Mouse (Mus musculus): ENCODE data around the gene Vti1a. TPM values are rescaled to one million over a fixed set of nuclear protein-coding genes. Genes with fewer than 3 reads are reported as not detected.

The Vti1a gene
- polyA plus RNA-seq, 1 experiment from 2014 or later = 33.4 TPM

- Histone ChIP-seq H3K27me3 (peaks cover 15% of the 10 kb centered on the region; the same call in 1 of the 2 replicates), H3K4me1 (replicated peaks) (peaks cover 67% of the 10 kb centered on the region), H3K9me3 (no peaks in the 10 kb centered on the region), H3K4me3 (replicated peaks) (no peak overlapping the region), H3K4me2 (no peak overlapping the region), H3K36me3 (no peaks in the 10 kb centered on the region), H3K27ac (no peak overlapping the region), H3K9ac (replicated peaks) (no peak overlapping the region)
- 27% methylated on average over 16 of the region's 16 CpGs for WGBS
- no peak for ATAC-seq (ENCODE audit: insufficient number of reproducible peaks, insufficient read depth, low FRiP score, low TSS enrichment, low read depth)
These were observed 273.1 kb downstream of the Vti1a start for GRCm38 (mm10) chr19:55588948-55589896.

- 21% methylated on average over 26 of the region's 26 CpGs for WGBS
- H3K4me3 ChIP-seq (replicated peaks) = no peak overlapping the region
- H3K27me3 ChIP-seq = peaks cover 16% of the 10 kb centered on the region; the same call in 1 of the 2 replicates
- no peaks in the 10 kb centered on the region for H3K9me3 ChIP-seq
- H3K36me3 ChIP-seq = no peaks in the 10 kb centered on the region
- ATAC-seq (ENCODE audit: insufficient number of reproducible peaks, insufficient read depth, low FRiP score, low TSS enrichment, low read depth) = peak; percentile 39
- no peak overlapping the region for H3K9ac ChIP-seq (replicated peaks)
- H3K4me1 ChIP-seq (replicated peaks) = peaks cover 80% of the 10 kb centered on the region
- H3K4me2 ChIP-seq = peak overlapping the region; percentile 33
- H3K27ac ChIP-seq = peak overlapping the region; percentile 88
These were observed 277.0 kb downstream of the Vti1a start for GRCm38 (mm10) chr19:55592876-55593691.

- ATAC-seq (ENCODE audit: insufficient number of reproducible peaks, insufficient read depth, low FRiP score, low TSS enrichment, low read depth) = no peak
- Histone ChIP-seq H3K9me3 (no peaks in the 10 kb centered on the region), H3K4me1 (replicated peaks) (peaks cover 81% of the 10 kb centered on the region), H3K4me3 (replicated peaks) (no peak overlapping the region), H3K4me2 (peak overlapping the region; percentile 33), H3K9ac (replicated peaks) (no peak overlapping the region), H3K27me3 (peaks cover 16% of the 10 kb centered on the region; the same call in 1 of the 2 replicates), H3K27ac (peak overlapping the region; percentile 88), H3K36me3 (no peaks in the 10 kb centered on the region)
- 72% methylated on average over 16 of the region's 16 CpGs for WGBS
These were observed 277.8 kb downstream of the Vti1a start for GRCm38 (mm10) chr19:55593729-55594444.

GRCm38 (mm10) chr19:55594451-55594850 lies 278.4 kb downstream of the Vti1a start:
- H3K4me1 ChIP-seq (replicated peaks) = peaks cover 81% of the 10 kb centered on the region
- no peaks in the 10 kb centered on the region for H3K9me3 ChIP-seq
- 94% methylated on average over 3 of the region's 3 CpGs for WGBS
- no peak for ATAC-seq (ENCODE audit: insufficient number of reproducible peaks, insufficient read depth, low FRiP score, low TSS enrichment, low read depth)
- H3K4me3 ChIP-seq (replicated peaks) = no peak overlapping the region
- peaks cover 13% of the 10 kb centered on the region; the same call in 1 of the 2 replicates for H3K27me3 ChIP-seq
- no peak overlapping the region for H3K9ac ChIP-seq (replicated peaks)
- no peaks in the 10 kb centered on the region for H3K36me3 ChIP-seq
- H3K4me2 ChIP-seq = no peak overlapping the region
- no peak overlapping the region for H3K27ac ChIP-seq

GRCm38 (mm10) chr19:55595945-55596649 lies 280.0 kb downstream of the Vti1a start:
- H3K4me1 ChIP-seq (replicated peaks) = peaks cover 88% of the 10 kb centered on the region
- no peaks in the 10 kb centered on the region for H3K9me3 ChIP-seq
- no peak overlapping the region for H3K9ac ChIP-seq (replicated peaks)
- H3K36me3 ChIP-seq = no peaks in the 10 kb centered on the region
- H3K27ac ChIP-seq = peak overlapping the region; percentile 96; the same call in 1 of the 2 replicates
- peak overlapping the region; percentile 19; the same call in 1 of the 2 replicates for H3K4me2 ChIP-seq
- no peak overlapping the region for H3K4me3 ChIP-seq (replicated peaks)
- no peak for ATAC-seq (ENCODE audit: insufficient number of reproducible peaks, insufficient read depth, low FRiP score, low TSS enrichment, low read depth)
- H3K27me3 ChIP-seq = peaks cover 9% of the 10 kb centered on the region; the same call in 1 of the 2 replicates
- WGBS = 46% methylated on average over 9 of the region's 9 CpGs

GRCm38 (mm10) chr19:55596804-55597203 lies 280.7 kb downstream of the Vti1a start:
- H3K36me3 ChIP-seq = no peaks in the 10 kb centered on the region
- peaks cover 9% of the 10 kb centered on the region; the same call in 1 of the 2 replicates for H3K27me3 ChIP-seq
- no peak overlapping the region for H3K9ac ChIP-seq (replicated peaks)
- H3K27ac ChIP-seq = peak overlapping the region; percentile 96
- no peaks in the 10 kb centered on the region for H3K9me3 ChIP-seq
- peaks cover 83% of the 10 kb centered on the region for H3K4me1 ChIP-seq (replicated peaks)
- 63% methylated on average over 6 of the region's 6 CpGs for WGBS
- H3K4me3 ChIP-seq (replicated peaks) = no peak overlapping the region
- no peak for ATAC-seq (ENCODE audit: insufficient number of reproducible peaks, insufficient read depth, low FRiP score, low TSS enrichment, low read depth)
- no peak overlapping the region for H3K4me2 ChIP-seq

- H3K9ac ChIP-seq (replicated peaks) = no peak overlapping the region
These were observed 281.2 kb downstream of the Vti1a start for GRCm38 (mm10) chr19:55597296-55597695.

GRCm38 (mm10) chr19:55597951-55598350 lies 281.9 kb downstream of the Vti1a start:
- Histone ChIP-seq H3K36me3 (no peaks in the 10 kb centered on the region), H3K4me1 (replicated peaks) (peaks cover 75% of the 10 kb centered on the region), H3K27ac (peak overlapping the region; percentile 96), H3K9ac (replicated peaks) (0 out of 2 replicates have a peak overlapping the region, but pooled peaks have one; percentile 18), H3K4me2 (no peak overlapping the region), H3K4me3 (replicated peaks) (no peak overlapping the region), H3K27me3 (peaks cover 9% of the 10 kb centered on the region; the same call in 1 of the 2 replicates), H3K9me3 (no peaks in the 10 kb centered on the region)
- no peak for ATAC-seq (ENCODE audit: insufficient number of reproducible peaks, insufficient read depth, low FRiP score, low TSS enrichment, low read depth)
- 43% methylated on average over 12 of the region's 12 CpGs for WGBS

More at GRCm38 (mm10) chr19:55597296-55597695, 281.2 kb downstream of the Vti1a start:
- Histone ChIP-seq H3K4me2 (no peak overlapping the region), H3K27ac (peak overlapping the region; percentile 96), H3K36me3 (no peaks in the 10 kb centered on the region), H3K4me1 (replicated peaks) (peaks cover 80% of the 10 kb centered on the region), H3K27me3 (peaks cover 9% of the 10 kb centered on the region; the same call in 1 of the 2 replicates), H3K9me3 (no peaks in the 10 kb centered on the region), H3K4me3 (replicated peaks) (no peak overlapping the region)
- WGBS = 31% methylated on average over 2 of the region's 2 CpGs
- ATAC-seq (ENCODE audit: insufficient number of reproducible peaks, insufficient read depth, low FRiP score, low TSS enrichment, low read depth) = no peak

- H3K9me3 ChIP-seq = no peaks in the 10 kb centered on the region
- peaks cover 9% of the 10 kb centered on the region; the same call in 1 of the 2 replicates for H3K27me3 ChIP-seq
- no peak overlapping the region for H3K9ac ChIP-seq (replicated peaks)
- 0 out of 2 replicates have a peak, but pooled peaks have one; percentile 11 for ATAC-seq (ENCODE audit: insufficient number of reproducible peaks, insufficient read depth, low FRiP score, low TSS enrichment, low read depth)
- no peak overlapping the region for H3K4me2 ChIP-seq
- H3K36me3 ChIP-seq = no peaks in the 10 kb centered on the region
- WGBS = 36% methylated on average over 6 of the region's 6 CpGs
- H3K4me1 ChIP-seq (replicated peaks) = peaks cover 68% of the 10 kb centered on the region
- H3K27ac ChIP-seq = peak overlapping the region; percentile 96
- no peak overlapping the region for H3K4me3 ChIP-seq (replicated peaks)
These were observed 283.0 kb downstream of the Vti1a start for GRCm38 (mm10) chr19:55599124-55599523.

GRCm38 (mm10) chr19:55607725-55608124 lies 291.6 kb downstream of the Vti1a start:
- H3K9ac ChIP-seq (replicated peaks) = no peak overlapping the region
- ATAC-seq (ENCODE audit: insufficient number of reproducible peaks, insufficient read depth, low FRiP score, low TSS enrichment, low read depth) = no peak
- no peaks in the 10 kb centered on the region for H3K36me3 ChIP-seq
- no peak overlapping the region for H3K4me3 ChIP-seq (replicated peaks)
- H3K27ac ChIP-seq = no peak overlapping the region; the same call in 1 of the 2 replicates
- peaks cover 2% of the 10 kb centered on the region; the same call in 1 of the 2 replicates for H3K27me3 ChIP-seq
- no peak overlapping the region for H3K4me2 ChIP-seq
- peaks cover 40% of the 10 kb centered on the region for H3K4me1 ChIP-seq (replicated peaks)
- no peaks in the 10 kb centered on the region for H3K9me3 ChIP-seq
- WGBS = 47% methylated on average over 10 of the region's 10 CpGs
